Mouse (Mus musculus) kidney, embryonic 16.5 days (tissue): ENCODE results near the gene Got1. TPM values are rescaled to one million over a fixed set of nuclear protein-coding genes. Genes with fewer than 3 reads are reported as not detected.
"Not testable (repeated sequence)": the region's sequence is repeated elsewhere in the genome, so short reads cannot be mapped to it uniquely, and the experiment has no call there.

Source experiments
- ATAC-seq: fragments of 200-750 bp; cut with Nextera tagmentation; 2 replicates; pipeline ENCODE4 v1.8.0; 2017; ENCODE audit warnings: moderate TSS enrichment; ENCODE audit not compliant: low FRiP score, low TSS enrichment
- H3K27ac ChIP-seq: fragments of 300-500 bp; sonication (generic); 2 replicates; pipeline ENCODE4 v1.5.1; 2014; ENCODE audit warnings: low read length
- H3K27me3 ChIP-seq: fragments of 300-500 bp; sonication (generic); 2 replicates; pipeline ENCODE4 v1.6.1; 2014; ENCODE audit warnings: low read length, control low read depth, mixed read lengths; ENCODE audit not compliant: insufficient read depth
- H3K36me3 ChIP-seq: fragments of 300-500 bp; sonication (generic); 2 replicates; pipeline ENCODE4 v1.6.1; 2014; ENCODE audit warnings: low read length, control low read depth, mixed read lengths; ENCODE audit not compliant: insufficient read depth
- H3K4me1 ChIP-seq: fragments of 300-500 bp; sonication (generic); 2 replicates; pipeline ENCODE4 v1.6.1; 2014; ENCODE audit warnings: low read length, control low read depth, mixed read lengths; ENCODE audit not compliant: insufficient read depth
- H3K4me2 ChIP-seq: fragments of 300-500 bp; sonication (generic); replicated peaks from 2 replicates; pipeline ENCODE4 v1.6.1; 2014; ENCODE audit warnings: low read depth, low read length
- H3K4me3 ChIP-seq: fragments of 300-500 bp; sonication (generic); 2 replicates; pipeline ENCODE4 v1.5.1; 2014; ENCODE audit warnings: mild to moderate bottlenecking, low read length
- H3K9ac ChIP-seq: fragments of 300-500 bp; sonication (generic); replicated peaks from 2 replicates; pipeline ENCODE4 v1.6.1; 2014; ENCODE audit warnings: low read length
- H3K9me3 ChIP-seq: fragments of 300-500 bp; sonication (generic); 2 replicates; pipeline ENCODE4 v1.6.1; 2016; ENCODE audit warnings: low read length, control low read depth
- WGBS: fragments of 180-500 bp; shearing (Covaris S2); extraction: QIAGEN DNeasy Blood & Tissue Kit; methylation state at CpG from one replicate; pipeline ENCODE4 v1.1.7; 2014; 5-methylcytosine and 5-hydroxymethylcytosine counted together
- polyA plus RNA-seq: library from polyadenylated mRNA; unstranded; fragments of >200 nt; fragmentation: Nextera tagmentation; extraction: Ambion mirVana; gene quantifications from 2 replicates; pipeline ENCODE4 v1.2.1, GENCODE M21; 2015

The Got1 gene
- polyA plus RNA-seq, 1 experiment from 2014 or later = 69.1 TPM

DNA sequence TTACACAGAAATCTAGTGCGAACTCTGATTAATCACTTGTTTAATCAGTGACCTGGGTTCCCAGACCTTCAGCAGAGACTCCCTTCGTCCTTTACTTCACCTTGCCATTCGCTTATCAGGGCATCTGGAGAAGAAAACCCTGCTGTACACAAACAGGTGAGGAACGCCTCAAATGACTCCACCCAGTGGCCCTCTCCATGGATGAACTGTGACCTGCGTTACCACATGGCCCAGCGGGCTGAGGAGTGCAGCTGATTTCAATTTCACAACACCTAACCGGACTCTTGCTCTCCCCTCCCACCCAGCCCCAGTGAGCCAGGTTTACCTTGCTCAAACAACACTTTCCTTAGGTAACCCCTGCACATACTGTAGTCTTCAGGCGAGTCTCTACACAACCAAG is 10.5 kb downstream of the Got1 start:
- WGBS = 70% methylated on average over 8 of the region's 8 CpGs
- no peak overlapping the region for H3K4me3 ChIP-seq
- H3K27ac ChIP-seq = no peak overlapping the region
- H3K4me1 ChIP-seq = peaks cover 4% of the 10 kb centered on the region; the same call in 1 of the 2 replicates
- peaks cover 3% of the 10 kb centered on the region; the same call in 1 of the 2 replicates for H3K9me3 ChIP-seq
- H3K27me3 ChIP-seq = no peaks in the 10 kb centered on the region
- peak; percentile 27; the same call in 1 of the 2 replicates for ATAC-seq
- peaks cover 26% of the 10 kb centered on the region for H3K36me3 ChIP-seq
- H3K9ac ChIP-seq = no peak overlapping the region
- no peak overlapping the region for H3K4me2 ChIP-seq

DNA sequence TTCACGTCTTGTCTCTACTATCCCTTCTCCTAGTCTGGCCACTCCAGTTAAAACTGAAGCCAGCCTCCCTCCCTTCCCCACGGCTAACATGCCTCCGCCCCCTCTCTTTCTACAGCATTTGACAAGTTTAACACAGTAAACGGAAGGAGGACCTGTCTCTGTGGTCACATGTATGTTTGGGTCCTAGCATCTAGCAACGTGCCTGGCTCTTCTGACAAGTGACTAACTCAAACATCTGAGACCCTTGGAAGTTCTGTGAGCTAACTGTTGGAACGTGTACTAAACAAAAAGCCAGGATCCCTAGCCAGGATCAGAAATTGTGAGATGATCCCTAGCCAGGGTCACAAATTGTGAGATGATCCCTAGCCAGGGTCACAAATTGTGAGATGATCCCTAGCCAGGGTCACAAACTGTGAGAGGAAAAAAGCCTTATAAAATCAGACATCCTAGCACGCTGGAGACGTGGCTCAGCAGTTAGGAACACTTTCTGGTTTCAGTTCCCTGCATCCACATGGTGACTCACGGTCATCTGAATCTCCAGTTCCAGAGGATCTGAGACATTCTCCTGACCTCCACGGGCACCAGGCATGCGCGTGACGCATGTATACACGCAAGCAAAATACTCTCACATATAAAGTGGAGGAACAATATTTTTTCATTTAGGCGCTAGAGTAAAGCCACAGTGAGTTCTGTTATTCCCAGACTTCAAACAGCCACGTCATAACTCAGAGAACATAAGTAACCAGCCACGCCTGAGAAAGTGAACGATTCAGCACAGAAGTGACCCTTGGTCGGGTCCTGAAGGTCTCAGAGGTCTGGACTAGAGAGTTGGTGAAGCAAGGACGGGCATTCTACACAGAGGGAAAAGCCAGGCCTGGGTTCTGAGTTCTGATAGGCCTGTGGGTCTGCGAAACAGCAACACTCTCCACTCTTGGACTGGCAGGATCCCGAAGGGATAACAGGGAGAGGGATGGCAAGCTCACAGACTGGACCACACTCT is 12.5 kb downstream of the Got1 start:
- H3K9me3 ChIP-seq = peaks cover 3% of the 10 kb centered on the region; the same call in 1 of the 2 replicates
- H3K9ac ChIP-seq = no peak overlapping the region
- WGBS = 58% methylated on average over 22 of the region's 22 CpGs
- H3K27me3 ChIP-seq = no peaks in the 10 kb centered on the region
- H3K27ac ChIP-seq = 0 out of 2 replicates have a peak overlapping the region, but pooled peaks have one; percentile 24
- H3K4me2 ChIP-seq = no peak overlapping the region
- H3K36me3 ChIP-seq = peaks cover 30% of the 10 kb centered on the region
- no peak overlapping the region for H3K4me3 ChIP-seq
- H3K4me1 ChIP-seq = peaks cover 4% of the 10 kb centered on the region; the same call in 1 of the 2 replicates
- no peak for ATAC-seq

DNA sequence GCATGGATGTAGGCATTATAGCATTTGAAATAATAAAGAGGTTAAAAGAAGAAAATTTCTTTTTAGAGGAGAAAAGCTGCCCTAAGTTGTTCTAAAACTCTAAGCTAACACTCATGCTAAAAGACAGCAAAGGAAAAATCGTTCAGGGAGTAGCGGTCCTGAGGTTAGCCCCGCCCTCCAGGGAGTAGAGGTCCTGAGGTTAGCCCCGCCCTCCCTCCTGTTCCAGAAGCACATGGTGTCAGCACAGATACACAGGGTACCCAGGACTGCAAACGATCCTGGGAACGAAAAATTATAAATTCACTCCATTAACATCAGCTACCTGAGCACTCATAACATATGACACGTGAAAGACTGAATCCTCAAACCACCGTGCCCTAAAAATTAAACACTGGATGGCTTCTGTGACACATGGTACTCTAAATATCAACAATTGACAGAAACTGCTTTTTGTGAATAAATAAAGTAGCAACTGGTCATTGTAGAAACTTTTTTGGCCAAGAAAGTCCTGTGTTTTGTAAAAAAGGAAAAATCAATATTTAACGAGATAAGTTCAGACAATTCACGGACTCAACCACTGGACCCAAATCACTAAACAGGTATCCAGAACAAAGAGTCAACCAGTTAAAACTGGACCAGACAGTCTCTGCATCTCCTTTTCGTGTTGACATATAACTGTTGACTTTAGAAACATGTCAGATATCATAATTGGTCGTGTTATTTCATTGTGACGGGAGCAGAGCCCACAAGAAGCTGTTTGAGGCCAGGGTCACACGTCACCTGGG is 13.8 kb downstream of the Got1 start:
- H3K4me1 ChIP-seq = peaks cover 4% of the 10 kb centered on the region; the same call in 1 of the 2 replicates
- ATAC-seq = no peak
- no peak overlapping the region for H3K4me3 ChIP-seq
- peaks cover 36% of the 10 kb centered on the region for H3K36me3 ChIP-seq
- H3K9ac ChIP-seq = no peak overlapping the region
- H3K27me3 ChIP-seq = no peaks in the 10 kb centered on the region
- peaks cover 3% of the 10 kb centered on the region; the same call in 1 of the 2 replicates for H3K9me3 ChIP-seq
- 91% methylated on average over 14 of the region's 14 CpGs for whole genome bisulfite sequencing
- no peak overlapping the region for H3K4me2 ChIP-seq
- no peak overlapping the region for H3K27ac ChIP-seq

DNA sequence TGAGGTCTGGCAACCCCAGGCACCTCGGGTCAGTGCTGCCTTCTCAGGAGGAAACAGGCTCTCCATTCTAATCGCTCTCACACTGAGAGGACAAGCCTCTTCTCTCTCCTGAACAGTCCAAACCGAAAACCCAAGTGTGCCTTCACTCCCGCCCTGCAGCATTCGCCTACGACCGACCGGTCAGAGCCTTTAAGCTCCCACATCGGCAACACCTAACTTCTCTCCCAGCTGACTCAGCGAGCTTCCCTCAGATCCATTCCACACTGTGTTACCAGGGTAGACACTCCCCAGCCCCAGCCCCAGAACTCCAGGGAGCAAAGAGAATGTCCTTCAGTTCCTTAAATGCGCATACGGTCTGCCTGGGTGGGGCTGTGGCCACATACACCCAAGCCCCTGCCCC is 19.0 kb downstream of the Got1 start:
- no peak for ATAC-seq
- H3K36me3 ChIP-seq = peaks cover 39% of the 10 kb centered on the region
- WGBS = 89% methylated on average over 12 of the region's 12 CpGs

DNA sequence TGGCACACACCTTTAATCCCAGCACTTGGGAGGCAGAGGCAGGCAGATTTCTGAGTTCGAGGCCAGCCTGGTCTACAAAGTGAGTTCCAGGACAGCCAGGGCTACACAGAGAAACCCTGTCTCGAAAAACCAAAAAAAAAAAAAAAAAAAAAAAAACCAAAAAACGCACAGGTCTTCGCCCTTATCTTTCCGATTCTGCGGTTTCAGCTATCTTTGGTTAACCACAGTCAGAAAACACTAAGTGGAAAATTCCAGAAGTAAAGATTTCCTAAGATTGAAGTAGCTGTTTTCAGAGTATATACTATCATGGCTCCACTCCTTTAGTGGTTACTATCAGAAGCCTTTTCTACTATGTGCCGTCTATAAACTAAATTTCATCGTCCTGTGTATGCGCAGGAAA is 20.8 kb downstream of the Got1 start:
- H3K4me1 ChIP-seq, H3K4me2 ChIP-seq, H3K9ac ChIP-seq, H3K27ac ChIP-seq, ATAC-seq, H3K4me3 ChIP-seq, H3K27me3 ChIP-seq, H3K9me3 ChIP-seq: not testable (repeated sequence)
- 97% methylated on average over 8 of the region's 9 CpGs for WGBS
- peaks cover 39% of the 10 kb centered on the region for H3K36me3 ChIP-seq

More for the DNA sequence above, 19.0 kb downstream of the Got1 start:
- Histone ChIP-seq H3K27ac (no peak overlapping the region), H3K27me3 (no peaks in the 10 kb centered on the region), H3K9me3 (peaks cover 3% of the 10 kb centered on the region; the same call in 1 of the 2 replicates), H3K4me3 (no peak overlapping the region), H3K4me1 (no peaks in the 10 kb centered on the region), H3K4me2 (no peak overlapping the region), H3K9ac (no peak overlapping the region)

DNA sequence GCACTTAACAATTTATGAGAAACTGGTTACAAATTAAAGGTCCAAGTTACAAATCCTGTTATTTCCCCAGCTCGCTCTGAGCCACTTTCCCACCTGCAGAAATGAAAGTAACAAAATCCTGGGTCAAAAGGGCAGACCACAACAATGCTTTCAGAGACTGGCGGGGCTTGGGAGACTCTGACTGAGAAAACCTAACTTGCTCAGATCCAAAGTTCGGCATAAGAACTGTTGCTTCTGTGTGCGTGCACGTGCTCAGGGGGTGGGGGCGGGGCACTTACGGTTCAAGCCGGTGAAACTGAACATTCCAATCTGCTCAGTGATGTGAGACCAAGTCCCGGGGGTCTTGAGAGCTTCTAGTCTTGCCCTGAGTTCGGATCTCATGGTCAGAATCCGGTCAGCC is 21.8 kb downstream of the Got1 start:
- ATAC-seq = no peak
- Histone ChIP-seq H3K36me3 (peaks cover 41% of the 10 kb centered on the region), H3K4me2 (no peak overlapping the region), H3K4me3 (no peak overlapping the region), H3K27me3 (no peaks in the 10 kb centered on the region), H3K9me3 (no peaks in the 10 kb centered on the region), H3K4me1 (no peaks in the 10 kb centered on the region), H3K9ac (no peak overlapping the region), H3K27ac (no peak overlapping the region)
- 69% methylated on average over 11 of the region's 11 CpGs for WGBS

DNA sequence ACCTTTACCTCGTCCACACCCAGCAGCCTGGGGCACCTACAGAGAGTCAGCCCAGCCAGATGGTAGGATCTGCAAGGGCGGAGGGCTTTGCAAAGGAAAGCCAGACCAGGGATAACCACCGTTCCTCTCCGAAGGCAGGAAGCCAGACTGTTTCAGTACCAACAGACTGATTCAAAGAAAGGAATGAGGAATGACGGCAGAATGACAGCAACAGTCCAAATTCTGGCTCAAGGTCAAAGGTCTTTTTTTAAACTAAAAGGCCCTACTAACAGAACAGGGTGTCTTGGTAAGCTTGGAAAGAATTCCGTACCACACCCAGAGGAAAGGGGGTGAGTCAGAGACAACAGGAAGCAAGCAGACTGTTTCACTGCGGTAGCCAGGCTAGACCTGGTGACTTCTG is 25.5 kb downstream of the Got1 start:
- 0 out of 2 replicates have a peak, but pooled peaks cover 12% of the 10 kb centered on the region for H3K27me3 ChIP-seq
- H3K9me3 ChIP-seq = no peaks in the 10 kb centered on the region
- 0 out of 2 replicates have a peak, but pooled peaks cover 3% of the 10 kb centered on the region for H3K4me1 ChIP-seq
- H3K9ac ChIP-seq = no peak overlapping the region
- ATAC-seq = no peak
- H3K4me2 ChIP-seq = no peak overlapping the region
- no peak overlapping the region for H3K27ac ChIP-seq
- H3K36me3 ChIP-seq = peaks cover 26% of the 10 kb centered on the region
- H3K4me3 ChIP-seq = no peak overlapping the region
- WGBS = 87% methylated on average over 7 of the region's 7 CpGs

DNA sequence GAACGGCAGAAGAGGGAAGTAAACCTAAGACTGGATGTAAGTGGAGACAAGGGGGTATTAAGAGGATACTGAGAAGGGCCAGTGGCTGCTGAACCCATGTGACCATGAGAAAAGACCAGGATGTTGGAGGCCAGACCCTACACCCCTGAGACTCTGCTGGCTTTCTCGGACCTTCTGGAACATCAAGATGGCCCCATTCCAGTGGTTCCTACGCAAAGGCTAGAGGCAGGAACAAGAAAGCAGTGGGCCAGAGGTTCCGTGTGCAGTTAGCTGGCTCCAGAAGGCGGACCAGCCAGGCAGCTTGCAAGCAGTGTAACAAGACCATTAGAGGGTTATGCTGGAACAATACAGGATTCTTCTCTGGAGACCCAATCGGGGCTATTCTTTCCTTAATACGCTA is 27.0 kb downstream of the Got1 start:
- H3K4me2 ChIP-seq = no peak overlapping the region
- 0 out of 2 replicates have a peak, but pooled peaks cover 3% of the 10 kb centered on the region for H3K4me1 ChIP-seq
- WGBS = 86% methylated on average over 7 of the region's 7 CpGs
- H3K4me3 ChIP-seq = no peak overlapping the region
- no peak overlapping the region for H3K27ac ChIP-seq
- H3K9me3 ChIP-seq = no peaks in the 10 kb centered on the region
- peaks cover 25% of the 10 kb centered on the region for H3K36me3 ChIP-seq
- ATAC-seq = no peak
- H3K9ac ChIP-seq = no peak overlapping the region
- 0 out of 2 replicates have a peak, but pooled peaks cover 12% of the 10 kb centered on the region for H3K27me3 ChIP-seq

DNA sequence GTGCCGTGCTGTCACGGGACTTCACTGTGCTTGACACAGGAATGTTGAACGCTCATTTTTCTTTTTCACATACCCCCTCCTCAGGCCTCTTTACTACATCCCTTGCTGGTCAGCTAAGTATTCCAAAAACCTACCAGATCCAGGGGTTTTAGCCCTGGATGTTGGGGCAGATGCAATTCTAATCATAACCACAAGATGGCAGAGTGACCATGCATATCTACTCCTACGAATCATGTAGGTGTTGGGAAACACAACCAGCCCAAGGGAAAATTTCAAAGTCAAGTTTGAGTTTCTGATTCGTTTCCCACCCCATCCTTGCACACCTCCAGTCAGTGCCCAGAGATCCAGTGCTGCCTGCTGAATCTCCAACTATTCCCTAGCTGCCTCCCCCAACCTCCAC is 28.6 kb downstream of the Got1 start:
- no peak overlapping the region for H3K4me3 ChIP-seq
- no peak overlapping the region for H3K4me2 ChIP-seq
- no peak overlapping the region for H3K9ac ChIP-seq
- H3K27me3 ChIP-seq = 0 out of 2 replicates have a peak, but pooled peaks cover 12% of the 10 kb centered on the region
- no peak overlapping the region for H3K27ac ChIP-seq
- H3K9me3 ChIP-seq = no peaks in the 10 kb centered on the region
- 15% methylated on average over 5 of the region's 5 CpGs for WGBS
- no peak for ATAC-seq
- H3K4me1 ChIP-seq = 0 out of 2 replicates have a peak, but pooled peaks cover 3% of the 10 kb centered on the region
- peaks cover 16% of the 10 kb centered on the region for H3K36me3 ChIP-seq
